Mouse (Mus musculus): ENCODE results near the gene Tmco4. TPM values are rescaled to one million over a fixed set of nuclear protein-coding genes. Genes with fewer than 3 reads are reported as not detected.
"Not testable (repeated sequence)": the region's sequence is repeated elsewhere in the genome, so short reads cannot be mapped to it uniquely, and the experiment has no call there.

Gene Tmco4
- polyA plus RNA-seq, 1 experiment from 2014 or later: 1.3 TPM

DNA sequence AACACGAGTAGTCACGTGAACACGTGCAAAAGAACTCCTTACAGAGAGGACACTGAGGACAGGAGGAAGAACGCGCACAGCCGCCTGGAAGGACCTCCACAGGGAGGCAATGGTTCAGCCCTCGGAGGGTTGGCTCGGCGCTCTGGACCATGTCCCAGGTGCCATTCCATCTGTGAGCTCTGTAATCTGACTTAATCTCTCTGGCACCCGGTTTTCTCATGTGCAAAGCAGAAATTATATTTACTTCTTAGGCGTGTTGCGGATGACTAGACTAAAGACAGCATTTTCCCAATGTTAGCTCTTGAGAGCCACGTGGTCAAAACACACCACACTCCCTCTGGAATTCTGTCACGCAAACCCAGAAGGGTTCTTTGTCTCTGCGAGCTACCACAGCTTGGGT, 13.6 kb upstream of the Tmco4 start:
- H3K9ac ChIP-seq: no peak overlapping the region

GRCm38 (mm10) chr4:138959926-138960325, 12.8 kb upstream of the Tmco4 start:
- no peak overlapping the region for H3K4me2 ChIP-seq
- no peak overlapping the region for H3K4me3 ChIP-seq
- no peak for ATAC-seq (ENCODE audit: low FRiP score)
- H3K4me1 ChIP-seq (replicated peaks): no peaks in the 10 kb centered on the region
- 0 out of 2 replicates have a peak, but pooled peaks cover 3% of the 10 kb centered on the region for H3K27me3 ChIP-seq
- no peak overlapping the region for H3K27ac ChIP-seq
- H3K9ac ChIP-seq: no peak overlapping the region
- no peaks in the 10 kb centered on the region for H3K36me3 ChIP-seq
- H3K9me3 ChIP-seq: no peaks in the 10 kb centered on the region
- WGBS: 66% methylated on average over 7 of the region's 7 CpGs

More for the DNA sequence above, 13.6 kb upstream of the Tmco4 start:
- 0 out of 2 replicates have a peak, but pooled peaks cover 3% of the 10 kb centered on the region for H3K27me3 ChIP-seq
- WGBS: 85% methylated on average over 15 of the region's 15 CpGs
- H3K4me1 ChIP-seq (replicated peaks): no peaks in the 10 kb centered on the region
- no peaks in the 10 kb centered on the region for H3K9me3 ChIP-seq
- H3K36me3 ChIP-seq: no peaks in the 10 kb centered on the region
- H3K4me3 ChIP-seq: no peak overlapping the region
- no peak for ATAC-seq (ENCODE audit: low FRiP score)
- no peak overlapping the region for H3K27ac ChIP-seq
- H3K4me2 ChIP-seq: no peak overlapping the region

GRCm38 (mm10) chr4:138962719-138963118, 10.0 kb upstream of the Tmco4 start:
- H3K27me3 ChIP-seq: 0 out of 2 replicates have a peak, but pooled peaks cover 3% of the 10 kb centered on the region
- WGBS: 96% methylated on average over 5 of the region's 5 CpGs
- H3K4me3 ChIP-seq: no peak overlapping the region
- H3K27ac ChIP-seq: no peak overlapping the region
- no peaks in the 10 kb centered on the region for H3K4me1 ChIP-seq (replicated peaks)
- H3K9me3 ChIP-seq: no peaks in the 10 kb centered on the region
- no peak for ATAC-seq (ENCODE audit: low FRiP score)
- H3K36me3 ChIP-seq: no peaks in the 10 kb centered on the region
- no peak overlapping the region for H3K4me2 ChIP-seq
- H3K9ac ChIP-seq: no peak overlapping the region

- Histone ChIP-seq H3K4me2 (no peak overlapping the region), H3K9ac (no peak overlapping the region), H3K27me3 (no peaks in the 10 kb centered on the region), H3K36me3 (no peaks in the 10 kb centered on the region), H3K27ac (no peak overlapping the region), H3K9me3 (no peaks in the 10 kb centered on the region), H3K4me1 (replicated peaks) (no peaks in the 10 kb centered on the region), H3K4me3 (no peak overlapping the region)
- no peak for ATAC-seq (ENCODE audit: low FRiP score)
- 83% methylated on average over 5 of the region's 5 CpGs for WGBS
These were observed 6.8 kb upstream of the Tmco4 start for GRCm38 (mm10) chr4:138965871-138966270.

- H3K4me1 ChIP-seq (replicated peaks): peaks cover under 1% of the 10 kb centered on the region; the same call in 1 of the 2 replicates
- H3K9ac ChIP-seq: no peak within 1 kb of the TSS
- no peaks in the 10 kb centered on the region for H3K27me3 ChIP-seq
- no peak within 1 kb of the TSS for H3K4me3 ChIP-seq
- no peaks in the 10 kb centered on the region for H3K9me3 ChIP-seq
- H3K4me2 ChIP-seq: no peak within 1 kb of the TSS
- H3K27ac ChIP-seq: no peak within 1 kb of the TSS
- H3K36me3 ChIP-seq: no peaks in the 10 kb centered on the region
- WGBS: 96% methylated on average over 13 of the region's 13 CpGs
- no peak for ATAC-seq (ENCODE audit: low FRiP score)
These were observed 5.8 kb upstream of the Tmco4 start, which contains the start of gene Rnf186 for GRCm38 (mm10) chr4:138966866-138967265. Rnf186 (plus strand) TSS chr4:138967112.

DNA sequence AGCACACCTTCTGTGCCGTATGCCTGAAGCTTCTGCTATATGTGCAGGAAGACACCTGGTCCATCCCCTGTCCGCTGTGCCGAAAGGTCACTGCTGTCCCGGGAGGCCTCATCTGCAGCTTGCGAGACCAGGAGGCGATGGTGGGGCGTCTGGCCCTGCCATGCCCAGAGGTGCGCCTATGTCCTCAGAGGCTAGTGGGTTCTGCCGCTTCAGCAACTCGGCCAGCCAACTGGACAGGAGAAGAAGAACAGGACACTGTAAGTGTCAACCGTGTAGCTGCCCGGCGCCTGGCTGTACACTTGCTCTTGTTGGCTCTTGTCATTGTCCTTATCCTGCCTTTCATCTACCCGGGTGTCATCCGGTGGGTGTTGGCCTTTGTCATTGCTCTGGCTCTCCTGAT, 5.2 kb upstream of the Tmco4 start:
- Histone ChIP-seq H3K9me3 (no peaks in the 10 kb centered on the region), H3K4me3 (no peak overlapping the region)

GRCm38 (mm10) chr4:138968772-138969556, 3.7 kb upstream of the Tmco4 start:
- no peak overlapping the region for H3K4me3 ChIP-seq
- H3K27ac ChIP-seq: no peak overlapping the region
- no peaks in the 10 kb centered on the region for H3K9me3 ChIP-seq
- WGBS: 79% methylated on average over 16 of the region's 16 CpGs
- H3K4me2 ChIP-seq: no peak overlapping the region
- peaks cover 19% of the 10 kb centered on the region for H3K4me1 ChIP-seq (replicated peaks)
- ATAC-seq (ENCODE audit: low FRiP score): no peak
- H3K36me3 ChIP-seq: no peaks in the 10 kb centered on the region
- peaks cover 14% of the 10 kb centered on the region for H3K27me3 ChIP-seq
- no peak overlapping the region for H3K9ac ChIP-seq

More for the DNA sequence above, 5.2 kb upstream of the Tmco4 start:
- no peak overlapping the region for H3K4me2 ChIP-seq
- H3K9ac ChIP-seq: no peak overlapping the region
- H3K27ac ChIP-seq: no peak overlapping the region
- no peaks in the 10 kb centered on the region for H3K36me3 ChIP-seq
- ATAC-seq (ENCODE audit: low FRiP score): no peak
- WGBS: 91% methylated on average over 15 of the region's 15 CpGs
- peaks cover under 1% of the 10 kb centered on the region; the same call in 1 of the 2 replicates for H3K27me3 ChIP-seq
- peaks cover 6% of the 10 kb centered on the region; the same call in 1 of the 2 replicates for H3K4me1 ChIP-seq (replicated peaks)

GRCm38 (mm10) chr4:138969736-138970135, 3.0 kb upstream of the Tmco4 start:
- Histone ChIP-seq H3K4me2 (no peak overlapping the region), H3K4me1 (replicated peaks) (peaks cover 19% of the 10 kb centered on the region), H3K9me3 (no peaks in the 10 kb centered on the region), H3K9ac (no peak overlapping the region), H3K36me3 (no peaks in the 10 kb centered on the region), H3K4me3 (no peak overlapping the region), H3K27me3 (peaks cover 14% of the 10 kb centered on the region), H3K27ac (no peak overlapping the region)
- ATAC-seq (ENCODE audit: low FRiP score): no peak
- WGBS: 73% methylated on average over 9 of the region's 9 CpGs

DNA sequence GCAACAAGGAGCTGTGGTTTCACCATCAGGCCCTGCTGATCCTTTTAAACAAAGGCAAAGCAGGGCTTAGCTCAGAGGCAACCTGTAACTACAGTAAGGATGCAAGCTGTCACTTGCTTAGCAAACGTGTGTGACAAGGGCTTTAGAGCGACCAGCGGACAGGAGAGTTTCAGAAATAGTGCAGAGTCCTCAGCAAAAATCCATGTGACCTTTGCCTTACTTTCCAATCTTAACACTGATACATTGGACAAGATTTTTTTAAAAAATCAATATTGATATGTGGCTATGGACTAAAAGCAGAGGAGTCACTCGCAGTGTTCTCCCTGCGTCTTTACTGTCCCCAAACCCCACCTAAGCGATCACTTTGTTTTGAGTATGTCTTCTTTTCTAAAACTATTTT, 1.3 kb upstream of the Tmco4 start:
- Histone ChIP-seq H3K4me2 (no peak overlapping the region), H3K27me3 (peaks cover 19% of the 10 kb centered on the region), H3K9me3 (no peaks in the 10 kb centered on the region), H3K27ac (no peak overlapping the region), H3K36me3 (no peaks in the 10 kb centered on the region), H3K4me1 (replicated peaks) (peaks cover 19% of the 10 kb centered on the region), H3K4me3 (no peak overlapping the region), H3K9ac (no peak overlapping the region)
- no peak for ATAC-seq (ENCODE audit: low FRiP score)
- WGBS: 92% methylated on average over 6 of the region's 6 CpGs

- Histone ChIP-seq H3K4me1 (replicated peaks) (peaks cover 19% of the 10 kb centered on the region), H3K27me3 (peaks cover 19% of the 10 kb centered on the region), H3K4me2 (peak overlapping the region; percentile 80), H3K4me3 (peak overlapping the region; percentile 47), H3K9me3 (no peaks in the 10 kb centered on the region), H3K27ac (no peak overlapping the region), H3K36me3 (no peaks in the 10 kb centered on the region), H3K9ac (peak overlapping the region; percentile 71)
- no peak for ATAC-seq (ENCODE audit: low FRiP score)
- WGBS: 20% methylated on average over 20 of the region's 20 CpGs
These were observed 405 bp upstream of the Tmco4 start for GRCm38 (mm10) chr4:138972139-138972826.

GRCm38 (mm10) chr4:138973719-138974115, 1.0 kb downstream of the Tmco4 start:
- no peak for ATAC-seq (ENCODE audit: low FRiP score)
- Histone ChIP-seq H3K4me1 (replicated peaks) (peaks cover 19% of the 10 kb centered on the region), H3K4me3 (peak overlapping the region; percentile 47), H3K9me3 (no peaks in the 10 kb centered on the region), H3K4me2 (peak overlapping the region; percentile 80), H3K9ac (peak overlapping the region; percentile 71; the same call in 1 of the 2 replicates), H3K36me3 (no peaks in the 10 kb centered on the region), H3K27me3 (peaks cover 19% of the 10 kb centered on the region), H3K27ac (no peak overlapping the region)
- 63% methylated on average over 3 of the region's 3 CpGs for whole genome bisulfite sequencing

DNA sequence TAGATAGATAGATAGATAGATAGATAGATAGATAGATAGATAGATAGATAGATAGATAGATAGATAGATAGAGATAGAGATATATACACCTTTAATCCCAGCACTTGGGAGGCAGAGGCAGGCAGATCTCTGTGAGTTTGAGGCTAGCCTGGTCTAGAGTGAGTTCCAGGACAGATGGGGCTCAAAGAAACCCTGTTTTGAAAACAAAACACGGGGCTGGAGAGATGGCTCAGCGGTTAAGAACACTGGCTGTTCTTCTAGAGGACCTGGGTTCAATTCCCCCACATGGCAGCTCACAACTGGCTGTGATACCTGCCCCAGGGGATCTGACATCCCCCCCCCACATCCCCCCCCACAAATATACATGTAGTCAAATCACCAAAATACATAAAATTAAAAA, 1.9 kb downstream of the Tmco4 start:
- H3K9ac ChIP-seq, H3K27ac ChIP-seq: not testable (repeated sequence)
- 85% methylated on average over 2 of the region's 2 CpGs for WGBS

More for the DNA sequence above, 1.9 kb downstream of the Tmco4 start:
- H3K4me2 ChIP-seq; ATAC-seq (ENCODE audit: low FRiP score); H3K9me3 ChIP-seq; H3K36me3 ChIP-seq; H3K4me3 ChIP-seq: not testable (repeated sequence)
- peaks cover 19% of the 10 kb centered on the region for H3K4me1 ChIP-seq (replicated peaks)
- H3K27me3 ChIP-seq: peaks cover 19% of the 10 kb centered on the region

Measured in hindbrain, embryonic 13.5 days (tissue).